Mouse (Mus musculus): ENCODE data around the gene Creb1.
A peak's percentile ranks its signal among the peaks of the same experiment; 100 is the strongest.

The Creb1 gene

DNA sequence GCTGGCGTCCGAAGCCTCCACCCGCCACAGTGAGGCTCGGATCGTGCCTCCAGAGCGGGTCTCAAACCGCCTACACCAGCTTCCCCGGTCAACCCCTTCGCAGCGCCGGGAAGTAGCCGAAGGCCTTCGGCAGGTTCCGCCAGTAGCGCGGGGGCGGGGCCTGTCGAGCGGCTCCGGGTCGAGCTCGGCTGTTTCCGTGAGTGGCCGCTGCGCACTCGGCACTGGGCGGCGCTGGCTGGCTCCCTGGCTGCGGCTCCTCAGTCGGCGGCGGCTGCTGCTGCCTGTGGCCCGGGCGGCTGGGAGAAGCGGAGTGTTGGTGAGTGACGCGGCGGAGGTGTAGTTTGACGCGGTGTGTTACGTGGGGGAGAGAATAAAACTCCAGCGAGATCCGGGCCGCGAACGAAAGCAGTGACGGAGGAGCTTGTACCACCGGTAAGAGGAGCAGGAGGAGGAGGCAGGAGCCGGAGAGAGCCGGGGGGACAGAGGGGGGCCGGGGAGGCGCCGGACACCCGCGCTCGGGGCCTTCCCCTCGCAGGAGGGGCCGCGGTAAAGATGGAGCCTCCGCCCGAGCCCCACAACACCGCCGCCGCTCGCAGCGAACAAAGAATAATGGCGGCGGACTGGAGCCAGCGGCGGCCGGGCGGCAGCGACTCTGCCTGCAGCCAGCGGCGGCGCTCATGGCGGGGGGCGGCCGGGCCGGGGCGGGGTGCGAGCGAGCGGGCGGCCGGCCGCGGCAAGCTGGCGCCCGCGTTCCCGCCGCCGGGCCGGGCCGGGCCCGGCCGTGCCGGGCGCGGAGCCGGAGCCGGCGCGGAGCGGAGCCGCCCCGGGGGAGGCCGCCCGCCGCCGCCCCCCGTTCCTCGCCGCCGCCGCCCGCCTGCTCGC is at the start of gene Creb1:
Creb1 (plus strand) TSS at position 57 of the 882 bp plus-strand sequence.
- peak; percentile 99 for DNase-seq (ENCODE audit: low spot score in 2 of 2)

- DNase-seq (ENCODE audit: low spot score in 2 of 2): peak; percentile 27 to 29
These were observed 43.9 kb upstream of the Creb1 start for GRCm38 (mm10) chr1:64488521-64489029.

DNA sequence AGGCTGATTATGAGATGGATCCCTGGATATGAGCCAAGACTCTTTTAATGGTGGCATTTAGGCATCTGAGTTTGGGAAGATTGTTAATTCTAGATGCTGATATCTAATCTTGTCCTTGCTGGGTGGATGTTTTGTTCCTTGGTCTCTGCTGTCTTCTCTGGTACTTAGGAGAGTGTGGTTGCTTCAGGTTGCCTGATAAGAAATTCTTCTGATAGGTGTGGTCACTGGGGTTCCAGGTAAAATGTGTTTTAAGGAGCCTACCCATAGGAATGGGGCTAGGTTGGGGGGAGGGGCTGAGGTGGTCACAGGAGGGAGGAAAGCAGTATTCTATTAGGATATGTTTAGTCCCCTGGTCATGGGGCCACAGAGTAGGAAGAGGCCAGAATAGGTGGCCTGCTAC is 35.6 kb upstream of the Creb1 start:
- no peak for DNase-seq (ENCODE audit: low spot score in 2 of 2)

DNA sequence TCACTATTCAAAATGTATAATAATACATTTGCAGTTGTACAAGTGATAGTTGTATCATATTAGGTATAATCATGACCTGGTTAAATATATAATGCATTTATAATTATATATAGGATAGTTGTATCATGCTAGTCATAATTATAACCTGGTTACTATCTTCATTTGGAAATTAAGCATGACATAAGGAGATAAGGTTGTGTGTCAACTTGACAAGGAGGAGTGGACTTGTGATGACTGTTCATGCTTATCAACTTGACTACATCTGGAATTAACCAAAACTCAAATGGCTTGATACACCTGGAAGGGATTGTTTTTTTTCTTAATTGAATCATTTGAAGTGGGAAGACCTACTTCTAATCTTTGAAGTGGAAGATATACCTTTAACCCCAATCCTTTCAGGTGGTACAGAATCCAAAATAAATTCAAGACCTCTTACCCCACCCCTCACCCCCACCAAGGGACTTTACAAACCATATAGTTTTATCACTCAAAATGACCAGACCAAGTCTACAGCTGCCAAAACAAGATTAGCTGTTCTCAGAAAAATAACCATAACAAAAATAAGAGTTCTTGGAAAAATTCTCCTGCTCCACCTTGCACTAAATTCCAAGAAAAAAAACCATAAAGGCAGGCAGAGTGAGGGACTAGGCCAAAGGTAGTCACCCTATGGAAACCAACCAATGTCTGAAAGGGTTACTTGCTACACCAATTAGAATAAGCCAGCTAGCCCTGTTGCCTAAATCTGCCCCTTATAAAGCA is 30.9 kb upstream of the Creb1 start:
- no peak for DNase-seq (ENCODE audit: low spot score in 2 of 2)

- no peak for DNase-seq (ENCODE audit: low spot score in 2 of 2)
These were observed 23.9 kb upstream of the Creb1 start for GRCm38 (mm10) chr1:64508479-64509096.

DNA sequence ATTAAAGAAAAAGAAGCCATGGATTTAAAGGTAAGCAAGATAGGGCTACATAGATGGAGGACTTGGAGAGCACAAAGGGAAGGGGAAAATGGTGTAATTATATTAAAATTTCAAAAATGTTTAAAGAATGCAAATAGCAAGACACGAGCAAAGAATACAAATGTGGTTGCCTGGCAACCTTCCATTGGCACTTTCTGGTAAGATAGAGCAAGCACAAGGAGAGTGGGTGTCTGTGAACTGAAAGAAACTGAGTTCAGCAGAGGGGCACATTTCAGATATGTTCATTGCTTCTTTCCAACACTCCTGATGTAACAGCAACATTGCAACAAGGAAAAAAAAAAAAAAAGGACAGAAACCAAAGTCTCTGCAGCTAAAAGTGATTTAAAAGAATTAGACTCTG is 22.8 kb upstream of the Creb1 start:
- peak; percentile 84 to 91 for DNase-seq (ENCODE audit: low spot score in 2 of 2)

DNA sequence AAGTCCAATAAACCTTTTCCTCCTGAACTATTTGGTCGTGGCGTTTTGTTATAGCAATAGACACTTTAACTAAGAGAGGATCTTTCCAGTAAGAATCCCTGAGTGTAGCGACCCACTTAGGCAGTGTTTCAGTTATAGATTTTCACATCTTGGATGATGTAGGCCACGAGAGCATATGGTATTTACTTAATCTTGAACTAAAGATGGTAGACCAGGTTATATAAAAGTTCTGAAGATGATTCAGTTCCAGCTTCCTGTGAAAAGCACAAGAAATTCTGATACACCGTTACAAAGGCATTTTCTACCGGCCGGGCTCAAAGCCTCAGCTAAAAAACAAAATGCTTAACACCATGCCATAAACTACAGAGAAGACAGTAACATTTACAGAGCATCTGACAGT is 18.3 kb upstream of the Creb1 start:
- peak in 1 of 2 experiments; percentile 21 for DNase-seq (ENCODE audit: low spot score in 2 of 2)

DNA sequence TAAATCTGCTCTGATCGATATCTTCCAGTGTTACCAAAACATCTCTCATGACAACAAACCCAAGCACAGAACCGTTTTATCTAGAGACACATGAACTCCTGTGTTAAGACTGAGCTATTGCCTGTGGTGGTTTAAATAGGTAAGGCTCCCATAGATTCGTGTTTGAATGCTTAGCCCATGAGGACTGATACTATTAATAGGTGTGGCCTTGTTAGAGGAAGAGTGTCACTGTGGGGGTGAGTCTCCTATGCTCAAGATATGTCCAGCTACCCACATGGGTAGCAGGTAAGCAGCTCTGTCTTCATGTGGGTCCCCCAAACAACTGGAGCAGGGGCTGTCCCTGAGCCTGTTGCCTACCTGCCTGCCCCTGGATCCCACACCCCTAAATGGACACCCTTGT is 15.9 kb upstream of the Creb1 start:
- DNase-seq (ENCODE audit: low spot score in 2 of 2): no peak

GRCm38 (mm10) chr1:64518480-64518879 is 14.0 kb upstream of the Creb1 start:
- peak in 1 of 2 experiments; percentile 8 for DNase-seq (ENCODE audit: low spot score in 2 of 2)

DNA sequence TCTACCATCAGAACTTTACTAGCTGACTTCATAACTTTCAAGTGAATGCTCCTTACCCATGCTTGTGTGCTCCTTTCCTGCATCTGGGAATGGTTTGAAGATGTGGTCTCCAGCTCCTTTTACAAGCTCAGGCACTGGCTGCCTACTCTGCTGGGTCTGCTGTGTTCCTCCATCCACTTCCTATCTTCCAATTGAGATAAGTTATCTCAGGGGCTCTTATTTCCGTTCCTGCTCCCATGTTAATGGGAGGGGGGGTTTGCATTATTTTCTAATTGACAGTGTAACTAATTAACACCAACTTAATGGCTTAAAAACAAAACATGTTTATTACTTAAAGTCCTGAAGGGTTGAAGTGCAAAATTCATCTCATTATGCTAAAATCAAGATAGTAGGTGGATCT is 13.1 kb upstream of the Creb1 start:
- peak in 1 of 2 experiments; percentile 15 for DNase-seq (ENCODE audit: low spot score in 2 of 2)

DNA sequence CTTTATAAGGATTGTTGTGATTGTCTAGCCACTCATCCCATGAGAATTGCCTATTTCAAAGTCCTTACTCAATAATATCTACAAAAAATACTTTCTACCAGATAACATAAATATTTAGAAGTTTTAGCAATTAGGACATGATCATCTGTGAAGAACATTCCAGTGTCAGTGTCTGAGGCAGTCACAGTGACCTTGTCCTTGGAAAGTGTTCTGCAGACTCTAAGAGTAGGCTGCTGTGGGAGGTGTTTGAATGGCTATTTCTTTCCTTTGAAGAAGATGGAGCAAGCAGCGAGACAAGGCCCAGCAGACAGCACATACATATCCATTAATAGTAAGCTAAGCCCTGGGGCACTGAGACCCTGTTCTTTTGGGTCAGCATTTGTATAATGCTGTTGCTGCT is 12.5 kb upstream of the Creb1 start:
- peak in 1 of 2 experiments; percentile 12 for DNase-seq (ENCODE audit: low spot score in 2 of 2)

- peak in 1 of 2 experiments; percentile 39 for DNase-seq (ENCODE audit: low spot score in 2 of 2)
These were observed 10.7 kb upstream of the Creb1 start for GRCm38 (mm10) chr1:64521734-64522133.

DNA sequence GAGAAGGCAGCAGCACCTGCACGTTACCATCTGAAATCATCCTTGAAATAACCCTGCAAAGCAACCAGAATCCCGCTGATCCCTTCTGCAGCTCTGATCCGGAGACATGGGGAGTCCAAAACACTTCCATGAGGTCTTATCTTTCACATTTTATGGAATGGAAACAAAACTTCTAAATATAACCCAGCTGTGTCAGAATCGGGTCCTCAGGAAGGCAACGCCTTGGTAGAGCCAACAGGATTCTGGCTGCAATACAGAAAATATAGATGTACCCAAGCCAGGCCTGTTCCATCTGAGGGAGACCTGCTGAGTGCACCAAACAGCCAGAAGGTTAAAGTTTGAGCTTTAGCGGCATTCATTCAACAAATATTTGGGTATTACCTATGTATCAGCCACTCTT is 9.8 kb upstream of the Creb1 start:
- DNase-seq (ENCODE audit: low spot score in 2 of 2): no peak

GRCm38 (mm10) chr1:64523117-64523516 is 9.3 kb upstream of the Creb1 start:
- no peak for DNase-seq (ENCODE audit: low spot score in 2 of 2)

DNA sequence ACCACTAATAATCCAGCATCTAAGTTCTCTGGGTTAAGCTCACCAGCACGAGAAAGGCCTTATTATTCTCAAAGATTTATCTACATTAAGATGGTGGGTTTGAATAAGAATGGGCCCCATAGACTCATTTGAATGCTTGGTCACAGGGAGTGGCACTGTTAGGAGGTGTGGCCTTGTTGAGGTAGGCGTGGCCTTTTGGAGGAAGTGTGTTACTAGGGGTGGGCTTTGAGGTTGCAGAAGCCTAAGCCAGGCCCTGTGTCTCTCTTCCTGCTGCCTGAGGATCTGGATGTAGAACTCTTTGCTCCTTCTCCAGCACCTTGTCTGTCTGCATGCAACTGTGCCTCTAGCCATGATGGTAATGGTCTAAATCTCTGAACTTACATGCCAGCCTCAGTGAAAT is 7.8 kb upstream of the Creb1 start:
- DNase-seq (ENCODE audit: low spot score in 2 of 2): no peak

- no peak for DNase-seq (ENCODE audit: low spot score in 2 of 2)
These were observed 4.8 kb upstream of the Creb1 start for GRCm38 (mm10) chr1:64527626-64528025.

DNA sequence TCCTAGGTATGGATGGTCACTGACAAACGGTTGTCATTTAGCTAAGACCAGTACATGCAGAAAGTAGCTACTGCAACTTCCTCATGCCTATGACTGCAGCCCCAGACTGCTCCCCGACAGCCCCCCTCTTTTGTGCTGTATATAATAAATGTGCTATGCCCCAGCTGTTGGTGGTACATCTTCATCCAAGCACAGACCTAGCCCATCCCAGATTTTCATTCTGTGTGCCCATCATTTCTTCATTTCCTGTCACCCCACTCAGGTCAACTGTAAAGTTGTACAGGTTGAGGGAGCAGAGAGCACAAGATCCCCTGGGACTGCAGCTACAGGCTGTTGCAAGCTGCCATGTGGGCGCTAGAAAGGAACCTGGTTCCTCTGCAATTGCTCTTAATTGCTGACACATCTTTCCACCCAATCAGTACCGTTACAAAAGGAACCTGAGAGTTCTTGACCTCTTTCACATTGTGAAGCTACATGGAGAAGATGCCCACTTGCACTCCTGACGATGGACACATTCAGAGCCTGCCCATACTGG is 2.6 kb upstream of the Creb1 start:
- DNase-seq (ENCODE audit: low spot score in 2 of 2): no peak

- DNase-seq (ENCODE audit: low spot score in 2 of 2): no peak
These were observed 897 bp upstream of the Creb1 start for GRCm38 (mm10) chr1:64531548-64531947.

DNA sequence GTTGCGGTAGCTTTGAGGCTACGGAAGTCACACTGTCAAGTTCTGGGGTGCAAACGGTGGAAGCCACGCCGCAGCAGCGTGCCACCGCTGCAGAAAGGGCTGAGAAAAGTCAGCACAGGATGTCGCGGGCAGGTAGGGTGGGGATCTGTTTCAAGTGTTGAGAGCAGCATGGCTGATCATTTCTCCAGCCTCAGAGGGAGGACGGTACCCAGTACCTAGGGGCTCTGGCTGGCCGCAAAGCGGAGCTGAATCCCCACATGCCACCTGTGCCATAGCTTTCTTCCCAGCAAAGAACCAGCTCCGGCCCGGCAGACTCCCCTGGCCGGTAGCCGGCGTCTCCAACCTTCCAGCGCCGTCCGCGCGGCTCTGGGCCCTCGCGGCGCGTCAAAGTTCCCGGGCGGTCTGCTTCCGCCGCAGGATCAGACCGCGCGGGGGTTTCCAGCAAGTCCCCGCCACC is 350 bp upstream of the Creb1 start:
- no peak for DNase-seq (ENCODE audit: low spot score in 2 of 2)

DNA sequence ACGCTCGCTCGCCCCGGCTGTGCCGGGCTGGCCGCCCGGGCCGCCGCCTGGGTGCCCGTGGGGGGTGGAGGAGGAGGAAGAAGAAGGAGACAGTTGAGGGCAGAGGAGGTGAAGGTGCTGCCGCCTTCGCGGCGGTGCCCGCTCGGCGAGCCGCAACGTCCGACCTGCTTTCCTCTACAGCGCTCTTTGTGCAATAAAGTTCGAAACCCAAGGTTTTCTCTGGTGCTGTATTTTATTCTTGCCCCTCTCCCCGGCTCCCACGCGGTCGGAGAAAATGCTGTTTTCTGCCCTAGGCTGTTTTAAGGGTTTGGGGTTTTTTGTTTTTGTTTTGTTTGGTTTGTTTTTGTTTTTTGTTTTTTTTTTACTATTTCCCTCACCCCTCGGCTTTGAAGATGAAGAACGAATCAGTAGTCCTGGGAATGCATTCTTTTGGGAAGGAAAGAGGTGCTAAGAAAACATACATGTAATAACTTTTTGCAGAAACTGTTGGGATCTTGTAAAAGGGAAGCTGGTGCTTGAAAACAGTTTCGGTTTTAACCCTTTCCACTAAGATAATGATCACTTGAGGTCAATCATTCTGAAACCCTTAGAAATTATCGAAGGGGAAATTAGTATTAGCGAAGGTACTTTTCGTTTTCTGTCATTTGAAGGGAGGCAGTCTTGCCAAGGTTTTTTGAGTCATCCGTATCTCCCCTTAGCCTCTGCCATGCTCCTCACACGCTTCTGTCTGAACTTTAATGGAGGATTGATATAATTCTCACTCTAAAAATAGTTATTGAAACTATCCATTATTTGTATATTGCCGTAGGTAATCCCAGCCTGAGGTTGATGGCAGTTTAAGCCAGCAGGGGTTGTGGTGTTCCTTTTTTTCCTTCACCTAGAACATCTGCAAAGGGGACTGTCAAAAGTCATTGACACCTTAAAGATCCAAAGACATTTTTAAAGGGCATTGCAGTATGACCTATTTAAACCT is 1.3 kb downstream of the Creb1 start:
- peak; percentile 54 to 61 for DNase-seq (ENCODE audit: low spot score in 2 of 2)

Data from right cerebral cortex, postnatal 10 days (tissue).